Mouse (Mus musculus) erythroblast, embryonic 14.5 days (primary cell): ENCODE results near the gene Eif1ad.

Experiments
- GATA1 ChIP-seq: IDR thresholded peaks from 2 replicates; pipeline ENCODE4 v1.6.1; 2012; ENCODE audit warnings: low read length, inconsistent platforms, mixed read lengths
- TAL1 ChIP-seq: IDR thresholded peaks from 3 replicates; pipeline ENCODE4 v1.6.1; 2012; ENCODE audit warnings: low read length, inconsistent platforms, mixed read lengths

DNA sequence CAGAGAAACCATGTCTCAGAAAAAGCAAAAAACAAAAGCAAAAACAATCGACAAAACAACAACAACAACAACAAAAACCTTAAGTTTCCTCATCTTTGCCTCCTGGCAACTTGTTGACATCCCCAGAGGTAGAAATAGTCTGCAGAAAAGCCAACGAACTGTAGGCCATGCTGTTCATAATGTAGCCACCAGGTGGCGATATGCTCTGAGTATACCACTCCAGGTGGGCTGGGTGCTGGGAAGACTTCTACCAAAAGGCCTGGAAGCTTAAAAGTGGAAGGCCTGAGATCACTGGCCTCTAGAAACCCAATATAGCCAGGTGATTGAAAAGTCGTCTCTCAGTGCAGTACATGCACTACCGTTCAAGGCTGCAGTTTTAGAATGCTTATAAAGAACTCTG lies 28.6 kb upstream of the Eif1ad start:
- TF ChIP-seq GATA1 (no peak), TAL1 (no peak)
